Mouse (Mus musculus) bone marrow, adult 2 months (tissue): ENCODE measurements around the gene Hadha. TPM values are rescaled to one million over a fixed set of nuclear protein-coding genes. Genes with fewer than 3 reads are reported as not detected.

Experiments
- H3K27ac ChIP-seq: fragments of 200-500 bp; 2 replicates; pipeline ENCODE4 v1.5.1; 2012; ENCODE audit warnings: low read depth, mild to moderate bottlenecking, control low read depth, inconsistent platforms, low read length; ENCODE audit not compliant: control insufficient read depth, poor library complexity, insufficient read depth
- H3K4me1 ChIP-seq: fragments of 200-500 bp; 2 replicates; pipeline ENCODE4 v1.6.1; 2011; ENCODE audit warnings: low read length; ENCODE audit not compliant: control insufficient read depth, insufficient read depth
- H3K4me3 ChIP-seq: fragments of 200-500 bp; replicated peaks from 2 replicates; pipeline ENCODE3; 2011; ENCODE audit warnings: mild to moderate bottlenecking, low read depth, low read length, control low read depth; ENCODE audit not compliant: control insufficient read depth
- CTCF ChIP-seq: fragments of 200-500 bp; IDR thresholded peaks from 2 replicates; pipeline ENCODE4 v1.5.1; 2011; ENCODE audit warnings: low read length, control low read depth; ENCODE audit not compliant: control insufficient read depth, insufficient read depth
- POLR2A ChIP-seq: fragments of 200-500 bp; IDR thresholded peaks from 2 replicates; pipeline ENCODE4 v1.6.1; 2011; ENCODE audit warnings: low read depth, mild to moderate bottlenecking, control low read depth, low read length, borderline replicate concordance; ENCODE audit not compliant: control insufficient read depth
- WGBS: fragments of 180-500 bp; shearing (Covaris S2); methylation state at CpG from one replicate; pipeline ENCODE4 v1.1.7; 2018; 5-methylcytosine and 5-hydroxymethylcytosine counted together
- polyA plus RNA-seq: library from polyadenylated mRNA; stranded (reverse); fragments of >200 nt; gene quantifications from 2 replicates; pipeline ENCODE4 v1.2.4, GENCODE M21; 2011; ENCODE audit warnings: low replicate concordance; ENCODE audit not compliant: missing spikeins, insufficient read depth, insufficient read length

Gene Hadha
- polyA plus RNA-seq, 1 experiment = 51.3 TPM

DNA sequence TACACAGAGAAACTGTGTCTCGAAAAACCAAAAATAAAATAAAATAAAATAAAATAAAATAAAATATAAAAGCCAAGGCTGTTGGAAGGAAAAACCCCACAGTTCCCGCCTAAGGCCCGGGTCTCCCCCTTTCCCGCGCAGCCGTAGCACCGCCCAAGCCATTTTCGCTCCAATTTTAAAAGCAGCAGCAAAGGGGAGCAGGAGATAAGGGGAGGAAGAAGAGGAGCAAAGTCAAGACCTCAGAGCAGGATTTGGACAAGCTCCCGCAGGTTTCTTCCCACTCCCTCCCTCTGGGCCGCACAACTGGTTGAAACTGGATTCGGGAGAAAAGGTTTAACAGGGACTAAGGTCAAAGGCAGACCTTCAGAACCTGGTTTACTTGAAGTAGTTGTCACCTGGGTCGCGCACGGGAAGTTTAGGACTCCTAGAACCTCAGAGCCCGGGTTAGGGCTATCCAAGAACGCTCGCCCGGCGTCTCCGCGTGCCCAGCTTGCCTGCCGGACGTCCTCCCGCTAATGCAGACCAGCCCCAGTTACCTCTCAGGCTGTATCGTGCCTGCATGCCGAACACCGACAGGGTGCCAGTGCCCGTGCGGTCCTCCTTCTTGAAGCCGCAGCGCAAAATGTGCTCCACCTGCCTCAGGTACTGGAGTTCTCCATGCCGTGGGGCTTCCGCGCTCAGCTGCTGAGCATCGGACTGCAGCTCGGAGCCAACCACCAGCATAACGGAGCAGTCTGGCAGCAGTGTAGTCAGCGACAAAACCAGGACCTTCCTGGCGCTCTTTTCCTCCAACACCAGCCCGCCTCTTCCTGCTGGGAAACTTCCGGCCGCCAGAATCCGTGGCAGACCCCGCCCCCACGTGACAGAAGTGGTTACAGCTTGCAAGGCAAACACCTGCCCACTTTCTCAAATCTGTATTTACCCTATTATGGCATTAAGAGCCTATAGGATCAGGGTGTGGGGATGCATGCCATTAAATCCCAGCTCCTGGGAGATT, 81.8 kb downstream of the Hadha start, which contains the start of gene Tyms:
Gene Tyms, minus strand, starts transcription at position 793 of the 997 bp plus-strand sequence.
- Histone ChIP-seq H3K27ac (peak within 1 kb of the TSS; percentile 70), H3K4me3 (peak within 1 kb of the TSS; percentile 94), H3K4me1 (peaks cover 1% of the 10 kb centered on the region; the same call in 1 of the 2 replicates)
- under 1% methylated on average over 45 of the region's 45 CpGs for WGBS
- TF ChIP-seq POLR2A = peak; percentile 72
- TF ChIP-seq CTCF = no peak

DNA sequence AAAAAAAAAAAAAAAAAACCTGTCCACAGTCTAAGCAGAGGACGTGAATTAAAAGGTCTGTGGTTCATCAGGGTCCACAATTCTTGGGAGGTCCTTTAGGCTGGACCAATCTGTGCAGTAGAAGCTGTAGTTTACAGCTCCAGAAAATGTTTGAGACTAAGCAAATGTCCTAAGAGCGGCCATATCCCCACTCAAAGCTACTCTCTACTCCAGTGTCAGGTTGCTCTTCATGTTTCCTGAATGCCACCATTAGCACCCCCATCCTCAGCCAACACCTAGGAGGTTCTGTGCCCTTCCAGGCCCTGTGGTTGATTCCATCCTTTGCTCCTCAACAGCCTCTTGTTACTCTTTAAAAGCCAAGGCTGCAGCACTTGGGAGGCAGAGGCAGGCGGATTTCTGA, 82.6 kb downstream of the Hadha start:
- TF ChIP-seq POLR2A = no peak
- no peak for TF ChIP-seq CTCF
- Histone ChIP-seq H3K27ac (no peak overlapping the region), H3K4me1 (peaks cover 1% of the 10 kb centered on the region; the same call in 1 of the 2 replicates), H3K4me3 (peak overlapping the region; percentile 72)
- 39% methylated on average over 3 of the region's 3 CpGs for WGBS

DNA sequence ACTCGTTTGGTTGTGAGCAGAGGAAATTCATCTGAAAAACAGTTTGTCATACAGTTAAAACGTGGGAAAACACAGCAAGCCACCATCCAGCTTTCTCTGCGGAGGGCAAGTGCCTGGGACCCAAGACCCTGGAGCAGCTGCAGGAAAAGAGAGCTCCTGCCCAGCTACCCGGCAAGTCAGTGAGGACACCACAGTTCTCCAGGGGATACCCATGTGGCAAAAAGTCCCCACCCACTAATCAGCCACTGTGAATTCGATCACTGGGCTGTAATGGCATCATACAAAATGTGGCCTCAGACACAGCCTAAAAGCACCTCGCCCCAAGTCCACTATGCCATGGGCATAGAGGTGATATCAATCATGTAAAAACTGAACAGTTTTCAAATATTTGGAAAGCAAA, 83.3 kb downstream of the Hadha start:
- TF ChIP-seq CTCF (no peak), POLR2A (no peak)
- Histone ChIP-seq H3K27ac (no peak overlapping the region; the same call in 1 of the 2 replicates), H3K4me1 (peaks cover 1% of the 10 kb centered on the region; the same call in 1 of the 2 replicates), H3K4me3 (peak overlapping the region; percentile 85)
- 66% methylated on average over 6 of the region's 6 CpGs for WGBS

Other genes with a start within 250 kb of the Hadha start
- 2.4 TPM in 1 of 2 replicates, not detected in the other for gene Il6, start 142.0 kb downstream of the Hadha start, polyA plus RNA-seq
- 80.0 and 89.6 TPM in 2 replicates for gene Tyms, start 81.5 kb downstream of the Hadha start, polyA plus RNA-seq
- gene Garem2, start 50.0 kb downstream of the Hadha start, polyA plus RNA-seq = not detected in 2 replicates
- not detected in 2 replicates for gene 3110082J24Rik, start 49.1 kb downstream of the Hadha start, polyA plus RNA-seq
- 27.3 and 32.3 TPM in 2 replicates for gene Hadhb, start 86 bp upstream of the Hadha start, polyA plus RNA-seq
- not detected in 2 replicates for gene Adgrf3, start 50.6 kb upstream of the Hadha start, polyA plus RNA-seq
- 4.6 and 7.5 TPM in 2 replicates for gene Selenoi, start 77.4 kb upstream of the Hadha start, polyA plus RNA-seq
- 0.82 TPM in 1 of 2 replicates, not detected in the other for gene Drc1, start 126.2 kb upstream of the Hadha start, polyA plus RNA-seq